ENCODE assay signal across 8 mouse cellular contexts in genomic region chr4:8084954-8085639, GRCm38 (mm10).
DNase-seq lines count a peak whose midpoint lies in the region; ATAC-seq lines count a peak whose summit lies in the region.

No protein-coding gene starts in this region.

- no peak overlapping the region for H3K4me3 ChIP-seq in embryonic facial prominence, embryonic 14.5 days (ENCODE audit: low read depth, low read length)
- no peak overlapping the region for H3K4me3 ChIP-seq in heart, embryonic 11.5 days (ENCODE audit: low read depth, low read length)
- H3K4me3 ChIP-seq in kidney, embryonic 14.5 days (ENCODE audit: low read length) = no peak overlapping the region
- no peak overlapping the region for H3K4me3 ChIP-seq in limb, embryonic 13.5 days

- no peaks in the 10 kb centered on the region for H3K4me1 ChIP-seq in embryonic facial prominence, embryonic 14.5 days (ENCODE audit: control insufficient read depth, insufficient read depth, low read length)
- H3K4me1 ChIP-seq in heart, embryonic 11.5 days (ENCODE audit: control insufficient read depth, insufficient read depth, low read length) = no peaks in the 10 kb centered on the region
- H3K4me1 ChIP-seq in kidney, embryonic 14.5 days (ENCODE audit: control insufficient read depth, insufficient read depth, low read length) = no peaks in the 10 kb centered on the region
- 0 out of 2 replicates have a peak, but pooled peaks cover 7% of the 10 kb centered on the region for H3K4me1 ChIP-seq in limb, embryonic 13.5 days

- H3K27me3 ChIP-seq in embryonic facial prominence, embryonic 14.5 days (replicated peaks; ENCODE audit: control insufficient read depth, insufficient read depth, low read length) = no peaks in the 10 kb centered on the region
- no peaks in the 10 kb centered on the region for H3K27me3 ChIP-seq in heart, embryonic 11.5 days (ENCODE audit: control insufficient read depth, insufficient read depth, low read length)
- no peaks in the 10 kb centered on the region for H3K27me3 ChIP-seq in kidney, embryonic 14.5 days (ENCODE audit: control insufficient read depth, insufficient read depth, low read length)
- no peaks in the 10 kb centered on the region for H3K27me3 ChIP-seq in limb, embryonic 13.5 days

- peak; percentile 70 for DNase-seq in A20 (ENCODE audit: low read depth, low spot score)
- DNase-seq in adrenal gland, postnatal 4 days (ENCODE audit: low spot score in 2 of 2) = peak; percentile 36 to 55
- DNase-seq in embryonic facial prominence, embryonic 14.5 days (ENCODE audit: low spot score) = peak; percentile 86
- peak; percentile 61 for DNase-seq in naive thymus-derived CD4-positive, alpha-beta T cell, adult 2 months (ENCODE audit: low read depth)
- DNase-seq in spleen, postnatal 4 days (ENCODE audit: low spot score in 2 of 2) = peak; percentile 59 to 81

- peak; percentile 78; the same call in 1 of the 2 replicates for ATAC-seq in embryonic facial prominence, embryonic 14.5 days (ENCODE audit: low read depth)
- no peak for ATAC-seq in heart, embryonic 11.5 days (replicated peaks; ENCODE audit: insufficient number of reproducible peaks, low FRiP score, low TSS enrichment)
- ATAC-seq in kidney, embryonic 14.5 days (ENCODE audit: low FRiP score, low TSS enrichment) = peak; percentile 72
- ATAC-seq in limb, embryonic 13.5 days (ENCODE audit: low FRiP score, low read depth) = peak; percentile 87; the same call in 1 of the 2 replicates

- H3K9ac ChIP-seq in embryonic facial prominence, embryonic 14.5 days (ENCODE audit: low read depth, low read length) = no peak overlapping the region
- no peak overlapping the region for H3K9ac ChIP-seq in heart, embryonic 11.5 days (ENCODE audit: low read depth, low read length)
- H3K9ac ChIP-seq in kidney, embryonic 14.5 days (ENCODE audit: low read depth, low read length) = no peak overlapping the region
- peak overlapping the region; percentile 50; the same call in 1 of the 2 replicates for H3K9ac ChIP-seq in limb, embryonic 13.5 days

- H3K9me3 ChIP-seq in embryonic facial prominence, embryonic 14.5 days (ENCODE audit: control insufficient read depth, low read length) = no peaks in the 10 kb centered on the region
- no peaks in the 10 kb centered on the region for H3K9me3 ChIP-seq in heart, embryonic 11.5 days (replicated peaks; ENCODE audit: control insufficient read depth, low read length)
- no peaks in the 10 kb centered on the region for H3K9me3 ChIP-seq in kidney, embryonic 14.5 days (ENCODE audit: control insufficient read depth, low read length)
- H3K9me3 ChIP-seq in limb, embryonic 13.5 days = no peaks in the 10 kb centered on the region

- WGBS in embryonic facial prominence, embryonic 14.5 days = 22% methylated on average over 16 of the region's 16 CpGs
- 30% methylated on average over 16 of the region's 16 CpGs for WGBS in heart, embryonic 11.5 days (ENCODE audit: insufficient replicate concordance)
- WGBS in kidney, embryonic 14.5 days = 38% methylated on average over 16 of the region's 16 CpGs
- WGBS in limb, embryonic 13.5 days = 15% methylated on average over 16 of the region's 16 CpGs

- H3K4me2 ChIP-seq in embryonic facial prominence, embryonic 14.5 days (ENCODE audit: low read depth, low read length) = peak overlapping the region; percentile 31
- peak overlapping the region; percentile 3; the same call in 1 of the 2 replicates for H3K4me2 ChIP-seq in heart, embryonic 11.5 days
- H3K4me2 ChIP-seq in kidney, embryonic 14.5 days (replicated peaks; ENCODE audit: low read depth, low read length) = no peak overlapping the region
- H3K4me2 ChIP-seq in limb, embryonic 13.5 days (replicated peaks) = peak overlapping the region; percentile 48

- no peaks in the 10 kb centered on the region for H3K36me3 ChIP-seq in embryonic facial prominence, embryonic 14.5 days (ENCODE audit: control insufficient read depth, insufficient read depth, low read length)
- H3K36me3 ChIP-seq in heart, embryonic 11.5 days (ENCODE audit: control insufficient read depth, insufficient read depth, low read length) = no peaks in the 10 kb centered on the region
- no peaks in the 10 kb centered on the region for H3K36me3 ChIP-seq in kidney, embryonic 14.5 days (ENCODE audit: control insufficient read depth, insufficient read depth, low read length)
- H3K36me3 ChIP-seq in limb, embryonic 13.5 days = no peaks in the 10 kb centered on the region

- H3K27ac ChIP-seq in embryonic facial prominence, embryonic 14.5 days (replicated peaks; ENCODE audit: low read depth, low read length) = no peak overlapping the region
- no peak overlapping the region for H3K27ac ChIP-seq in heart, embryonic 11.5 days (ENCODE audit: low read depth, low read length)
- H3K27ac ChIP-seq in kidney, embryonic 14.5 days (ENCODE audit: low read depth, low read length) = no peak overlapping the region
- no peak overlapping the region; the same call in 1 of the 2 replicates for H3K27ac ChIP-seq in limb, embryonic 13.5 days
